Comparison of ENCODE assay signal across 20 mouse cellular contexts in genomic region chr5:69324566-69325230, GRCm38 (mm10). TPM values are rescaled to one million over a fixed set of nuclear protein-coding genes. Genes with fewer than 3 reads are reported as not detected.
DNase-seq lines count a peak whose midpoint lies in the region; ATAC-seq and TF ChIP-seq lines count a peak whose summit lies in the region.
"Had no signal": no experiment of that assay in that cellular context is flagged by ENCODE, and none has a peak within 500 bp of the region (broad histone marks: within the 10 kb centered on the region; RNA-seq: fewer than 3 reads in every experiment).

No protein-coding gene starts in this region.

- no peak for ATAC-seq in hindbrain, embryonic 14.5 days (ENCODE audit: low FRiP score)
- ATAC-seq: forebrain, embryonic 16.5 days; midbrain, embryonic 16.5 days had no signal

- H3K27me3 ChIP-seq in hindbrain, embryonic 10.5 days (ENCODE audit: insufficient read depth, poor library complexity, severe bottlenecking), result no peaks in the 10 kb centered on the region
- H3K27me3 ChIP-seq in hindbrain, embryonic 14.5 days (ENCODE audit: control insufficient read depth, insufficient read depth, low read length), result no peaks in the 10 kb centered on the region
- H3K27me3 ChIP-seq in cerebellum, adult 2 months (ENCODE audit: control insufficient read depth, insufficient read depth, low read length), result no peaks in the 10 kb centered on the region
- H3K27me3 ChIP-seq: embryonic facial prominence, embryonic 13.5 days; liver, embryonic 15.5 days had no signal

- 54% methylated on average over 12 of the region's 12 CpGs for WGBS in hindbrain, embryonic 10.5 days
- WGBS in hindbrain, embryonic 14.5 days, result 30% methylated on average over 12 of the region's 12 CpGs
- WGBS in cerebellum, adult 2 months, result 10% methylated on average over 12 of the region's 12 CpGs

- H3K36me3 ChIP-seq in hindbrain, embryonic 10.5 days, result no peaks in the 10 kb centered on the region
- H3K36me3 ChIP-seq in hindbrain, embryonic 14.5 days (replicated peaks; ENCODE audit: control insufficient read depth, insufficient read depth), result no peaks in the 10 kb centered on the region
- H3K36me3 ChIP-seq: embryonic facial prominence, embryonic 13.5 days; liver, embryonic 15.5 days had no signal

- TF ChIP-seq CTCF in cerebellum, adult 2 months (IDR thresholded peaks at IDR 0.05; ENCODE audit: borderline replicate concordance, insufficient read depth, low read depth, low read length), result no peak

- TF ChIP-seq POLR2A in cerebellum, adult 2 months (IDR thresholded peaks at IDR 0.05; ENCODE audit: borderline replicate concordance, insufficient read depth, low read length), result no peak

- no peaks in the 10 kb centered on the region for H3K9me3 ChIP-seq in hindbrain, embryonic 10.5 days
- no peaks in the 10 kb centered on the region for H3K9me3 ChIP-seq in hindbrain, embryonic 14.5 days (ENCODE audit: control insufficient read depth, low read length)
- H3K9me3 ChIP-seq: embryonic facial prominence, embryonic 13.5 days; liver, embryonic 15.5 days had no signal

- H3K4me2 ChIP-seq in hindbrain, embryonic 14.5 days (replicated peaks), result no peak overlapping the region
- H3K4me2 ChIP-seq: embryonic facial prominence, embryonic 13.5 days; heart, embryonic 11.5 days; liver, embryonic 15.5 days had no signal

- no peak overlapping the region for H3K27ac ChIP-seq in hindbrain, embryonic 10.5 days
- H3K27ac ChIP-seq in hindbrain, embryonic 14.5 days, result no peak overlapping the region
- H3K27ac ChIP-seq in cerebellum, adult 2 months (ENCODE audit: insufficient read depth, low read length), result peak overlapping the region; percentile 71
- H3K27ac ChIP-seq: embryonic facial prominence, embryonic 13.5 days; gastrocnemius, adult 2 months; liver, embryonic 15.5 days had no signal

- H3K4me3 ChIP-seq in hindbrain, embryonic 10.5 days, result no peak overlapping the region
- H3K4me3 ChIP-seq in hindbrain, embryonic 14.5 days (replicated peaks; ENCODE audit: low read length), result no peak overlapping the region
- H3K4me3 ChIP-seq in cerebellum, adult 2 months (replicated peaks; ENCODE audit: insufficient read depth, low read depth, low read length), result peak overlapping the region; percentile 29
- H3K4me3 ChIP-seq: embryonic facial prominence, embryonic 13.5 days; gastrocnemius, adult 2 months; liver, embryonic 15.5 days had no signal

- no peak overlapping the region for H3K9ac ChIP-seq in hindbrain, embryonic 14.5 days
- H3K9ac ChIP-seq: embryonic facial prominence, embryonic 13.5 days; liver, embryonic 15.5 days had no signal

- peaks cover 11% of the 10 kb centered on the region; the same call in 1 of the 2 replicates for H3K4me1 ChIP-seq in hindbrain, embryonic 10.5 days (replicated peaks)
- H3K4me1 ChIP-seq in hindbrain, embryonic 14.5 days (replicated peaks; ENCODE audit: control insufficient read depth, insufficient read depth, low read length), result peaks cover 6% of the 10 kb centered on the region; the same call in 1 of the 2 replicates
- H3K4me1 ChIP-seq in cerebellum, adult 2 months (ENCODE audit: control insufficient read depth, insufficient read depth, low read length), result peaks cover 7% of the 10 kb centered on the region; the same call in 1 of the 2 replicates
- H3K4me1 ChIP-seq: embryonic facial prominence, embryonic 13.5 days; liver, embryonic 15.5 days had no signal

- DNase-seq in hindbrain, embryonic 10.5 days (ENCODE audit: low spot score), result peak; percentile 4
- no peak for DNase-seq in hindbrain, embryonic 14.5 days (ENCODE audit: low spot score)
- DNase-seq in brain, adult 2 months (ENCODE audit: low read depth, low spot score), result peak; percentile 78
- peak; percentile 48 to 69 for DNase-seq in cerebellum, adult 2 months
- peak; percentile 42 to 45 for DNase-seq in cerebellum, postnatal 36 days
- DNase-seq in frontal cortex, postnatal 25 days (ENCODE audit: low spot score in 2 of 2), result no peak
- no peak for DNase-seq in thymus, postnatal 10 days (ENCODE audit: low spot score in 2 of 2)
- DNase-seq in heart, adult 11 months, result no peak
- DNase-seq: gastrocnemius, adult 2 months; heart, postnatal 10 days; kidney, adult 11 months; kidney, postnatal 10 days; lung, postnatal 14 days; right cerebral cortex, adult 18-20 months; thymus, postnatal 14 days had no signal

RNA-seq across cellular contexts. Expression of gene Kctd8, which starts 16.8 kb away (rescaled TPM):
- 1.0 and 2.5 TPM in 2 replicates for polyA plus RNA-seq in hindbrain, embryonic 10.5 days (2016; fragmentation: Nextera tagmentation; extraction: Ambion mirVana)
- 25.4 and 28.1 TPM in 2 replicates for polyA plus RNA-seq in hindbrain, embryonic 14.5 days (2014; fragmentation: Nextera tagmentation; extraction: Ambion mirVana)
- 25.7 and 31.3 TPM in 2 replicates for polyA plus RNA-seq in cerebellum, adult 2 months (2012; rRNA removed)

Comparison
In these comparisons a context has a peak if more than half of its experiments do, and no peak if none do; other contexts are left out.
1. DNase-seq: peak in hindbrain, embryonic 10.5 days (single experiment), brain, adult 2 months (single experiment), cerebellum, adult 2 months (2 of 2) and cerebellum, postnatal 36 days (2 of 2); none in hindbrain, embryonic 14.5 days (single experiment), frontal cortex, postnatal 25 days (0 of 2), thymus, postnatal 10 days (0 of 2) and heart, adult 11 months (single experiment).